Mouse (Mus musculus) liver, postnatal 0 days (tissue): ENCODE data around the gene Padi4. TPM values are rescaled to one million over a fixed set of nuclear protein-coding genes. Genes with fewer than 3 reads are reported as not detected.

ENCODE experiments used
- ATAC-seq: fragments of 200-750 bp; cut with Nextera tagmentation; 2 replicates; pipeline ENCODE4 v1.8.0; 2017; ENCODE audit warnings: mild to moderate bottlenecking, moderate library complexity
- DNase-seq: peaks from one replicate; pipeline ENCODE4 v3.0.0-alpha.2; 2016
- H3K27ac ChIP-seq: fragments of 300-500 bp; sonication (generic); 2 replicates; pipeline ENCODE4 v1.5.1; 2014; ENCODE audit warnings: antibody characterized with exemption, moderate library complexity, mild to moderate bottlenecking, low read depth
- H3K27me3 ChIP-seq: fragments of 300-500 bp; sonication (generic); 2 replicates; pipeline ENCODE4 v1.6.1; 2014; ENCODE audit warnings: low read length, control low read depth, mixed read lengths; ENCODE audit not compliant: insufficient read depth
- H3K36me3 ChIP-seq: fragments of 300-500 bp; sonication (generic); replicated peaks from 2 replicates; pipeline ENCODE4 v1.6.1; 2014; ENCODE audit warnings: mild to moderate bottlenecking, control low read depth, low read length, moderate library complexity, mixed read lengths; ENCODE audit not compliant: insufficient read depth
- H3K4me1 ChIP-seq: fragments of 300-500 bp; sonication (generic); 2 replicates; pipeline ENCODE4 v1.6.1; 2014; ENCODE audit warnings: antibody characterized with exemption, mild to moderate bottlenecking, control low read depth; ENCODE audit not compliant: insufficient read depth
- H3K4me2 ChIP-seq: fragments of 300-500 bp; sonication (generic); 2 replicates; pipeline ENCODE4 v1.6.1; 2014; ENCODE audit warnings: low read depth, mild to moderate bottlenecking, low read length, moderate library complexity, mixed read lengths
- H3K4me3 ChIP-seq: fragments of 300-500 bp; sonication (generic); 2 replicates; pipeline ENCODE4 v1.5.1; 2014; ENCODE audit warnings: low read depth, low read length
- H3K9ac ChIP-seq: fragments of 300-500 bp; sonication (generic); replicated peaks from 2 replicates; pipeline ENCODE4 v1.6.1; 2014; ENCODE audit warnings: mild to moderate bottlenecking, moderate library complexity
- H3K9me3 ChIP-seq: fragments of 300-500 bp; sonication (generic); 2 replicates; pipeline ENCODE4 v1.6.1; 2016; ENCODE audit warnings: mild to moderate bottlenecking, control low read depth, low read length, mixed read lengths
- CTCF ChIP-seq: sonication (generic); IDR thresholded peaks from 2 replicates; pipeline ENCODE4 v1.5.1; 2016; ENCODE audit warnings: antibody characterized with exemption, low read depth
- EP300 ChIP-seq: IDR thresholded peaks from 2 replicates; pipeline ENCODE4 v1.6.1; 2016; ENCODE audit warnings: antibody characterized with exemption, low read depth, mild to moderate bottlenecking
- WGBS: fragments of 180-500 bp; shearing (Covaris S2); extraction: QIAGEN DNeasy Blood & Tissue Kit; methylation state at CpG from one replicate; pipeline ENCODE4 v1.1.7; 2014; ENCODE audit not compliant: insufficient replicate concordance; 5-methylcytosine and 5-hydroxymethylcytosine counted together
- polyA plus RNA-seq: library from polyadenylated mRNA; unstranded; fragments of >200 nt; fragmentation: Nextera tagmentation; extraction: Ambion mirVana; gene quantifications from 2 replicates; pipeline ENCODE4 v1.2.1, GENCODE M21; 2015

Gene Padi4
- polyA plus RNA-seq, 1 experiment from 2014 or later, result 4.5 TPM

- DNase-seq (no peak), ATAC-seq (no peak)
- no peaks in the 10 kb centered on the region for H3K36me3 ChIP-seq
- H3K4me1 ChIP-seq, result 0 out of 2 replicates have a peak, but pooled peaks cover 7% of the 10 kb centered on the region
- 77% methylated on average over 9 of the region's 9 CpGs for WGBS
- no peak overlapping the region for H3K9ac ChIP-seq
- H3K4me3 ChIP-seq, result no peak overlapping the region
- no peaks in the 10 kb centered on the region for H3K9me3 ChIP-seq
- TF ChIP-seq CTCF, result no peak
- no peak for TF ChIP-seq EP300
- no peak overlapping the region for H3K4me2 ChIP-seq
- no peaks in the 10 kb centered on the region for H3K27me3 ChIP-seq
- H3K27ac ChIP-seq, result no peak overlapping the region
Observed at GRCm38 (mm10) chr4:140774893-140775292, 857 bp upstream of the Padi4 start.

GRCm38 (mm10) chr4:140771091-140771490 is 2.9 kb downstream of the Padi4 start:
- Histone ChIP-seq H3K4me2 (peak overlapping the region; percentile 44), H3K4me1 (0 out of 2 replicates have a peak, but pooled peaks cover 8% of the 10 kb centered on the region), H3K27me3 (no peaks in the 10 kb centered on the region), H3K9me3 (no peaks in the 10 kb centered on the region), H3K27ac (peak overlapping the region; percentile 39; the same call in 1 of the 2 replicates), H3K9ac (no peak overlapping the region), H3K36me3 (no peaks in the 10 kb centered on the region), H3K4me3 (no peak overlapping the region)
- no peak for TF ChIP-seq CTCF
- no peak for TF ChIP-seq EP300
- WGBS, result 16% methylated on average over 4 of the region's 4 CpGs
- DNase-seq, result no peak
- no peak for ATAC-seq

- Histone ChIP-seq H3K9ac (no peak overlapping the region), H3K4me1 (0 out of 2 replicates have a peak, but pooled peaks cover 8% of the 10 kb centered on the region), H3K9me3 (no peaks in the 10 kb centered on the region), H3K27ac (peak overlapping the region; percentile 79), H3K4me2 (peak overlapping the region; percentile 66), H3K4me3 (peak overlapping the region; percentile 30; the same call in 1 of the 2 replicates), H3K27me3 (no peaks in the 10 kb centered on the region), H3K36me3 (no peaks in the 10 kb centered on the region)
- WGBS, result 7% methylated on average over 13 of the region's 13 CpGs
- DNase-seq, result peak; percentile 73
- ATAC-seq, result peak; percentile 83
- TF ChIP-seq EP300, result no peak
- no peak for TF ChIP-seq CTCF
Observed at GRCm38 (mm10) chr4:140770433-140770832, 3.6 kb downstream of the Padi4 start.

- 88% methylated on average over 5 of the region's 5 CpGs for WGBS
- H3K4me2 ChIP-seq, result no peak overlapping the region
- no peak overlapping the region for H3K4me3 ChIP-seq
- no peak overlapping the region for H3K27ac ChIP-seq
- H3K9me3 ChIP-seq, result no peaks in the 10 kb centered on the region
- ATAC-seq (no peak), DNase-seq (no peak)
- H3K27me3 ChIP-seq, result no peaks in the 10 kb centered on the region
- no peak for TF ChIP-seq EP300
- no peak for TF ChIP-seq CTCF
- 0 out of 2 replicates have a peak, but pooled peaks cover 8% of the 10 kb centered on the region for H3K4me1 ChIP-seq
- H3K36me3 ChIP-seq, result no peaks in the 10 kb centered on the region
- H3K9ac ChIP-seq, result no peak overlapping the region
Observed at GRCm38 (mm10) chr4:140768973-140769372, 5.1 kb downstream of the Padi4 start.

- H3K27ac ChIP-seq, result no peak overlapping the region
- ATAC-seq, result no peak
- no peak for TF ChIP-seq EP300
- TF ChIP-seq CTCF, result no peak
Observed at GRCm38 (mm10) chr4:140765936-140766335, 8.1 kb downstream of the Padi4 start.

GRCm38 (mm10) chr4:140763158-140763557 is 10.9 kb downstream of the Padi4 start:
- H3K4me3 ChIP-seq, result no peak overlapping the region
- peak; percentile 80 for ATAC-seq
- H3K36me3 ChIP-seq, result no peaks in the 10 kb centered on the region
- H3K9ac ChIP-seq, result no peak overlapping the region
- TF ChIP-seq EP300, result no peak
- peak; percentile 88 for TF ChIP-seq CTCF
- no peaks in the 10 kb centered on the region for H3K4me1 ChIP-seq
- no peaks in the 10 kb centered on the region for H3K27me3 ChIP-seq
- WGBS, result 15% methylated on average over 9 of the region's 9 CpGs
- no peak overlapping the region for H3K27ac ChIP-seq
- no peak overlapping the region for H3K4me2 ChIP-seq
- DNase-seq, result peak; percentile 85
- no peaks in the 10 kb centered on the region for H3K9me3 ChIP-seq

More at GRCm38 (mm10) chr4:140765936-140766335, 8.1 kb downstream of the Padi4 start:
- Histone ChIP-seq H3K4me1 (0 out of 2 replicates have a peak, but pooled peaks cover 8% of the 10 kb centered on the region), H3K27me3 (no peaks in the 10 kb centered on the region), H3K9me3 (no peaks in the 10 kb centered on the region), H3K36me3 (no peaks in the 10 kb centered on the region), H3K4me2 (no peak overlapping the region), H3K9ac (no peak overlapping the region), H3K4me3 (no peak overlapping the region)
- WGBS, result 40% methylated on average over 3 of the region's 3 CpGs
- no peak for DNase-seq

- no peaks in the 10 kb centered on the region for H3K9me3 ChIP-seq
- DNase-seq, result no peak
- 91% methylated on average over 7 of the region's 7 CpGs for WGBS
Observed at GRCm38 (mm10) chr4:140761601-140762000, 12.4 kb downstream of the Padi4 start.

More at GRCm38 (mm10) chr4:140761601-140762000, 12.4 kb downstream of the Padi4 start:
- Histone ChIP-seq H3K9ac (no peak overlapping the region), H3K4me1 (no peaks in the 10 kb centered on the region), H3K36me3 (no peaks in the 10 kb centered on the region), H3K27ac (no peak overlapping the region), H3K4me2 (no peak overlapping the region), H3K27me3 (no peaks in the 10 kb centered on the region), H3K4me3 (no peak overlapping the region)
- ATAC-seq, result no peak
- no peak for TF ChIP-seq EP300
- TF ChIP-seq CTCF, result no peak
